Mouse (Mus musculus) midbrain, embryonic 16.5 days (tissue): ENCODE results near the gene Cntfr. TPM values are rescaled to one million over a fixed set of nuclear protein-coding genes. Genes with fewer than 3 reads are reported as not detected.
"Not testable (repeated sequence)": the region's sequence is repeated elsewhere in the genome, so short reads cannot be mapped to it uniquely, and the experiment has no call there.

Experiments used
- ATAC-seq: fragments of 200-750 bp; cut with Nextera tagmentation; 2 replicates; pipeline ENCODE4 v1.8.0; 2017; ENCODE audit warnings: moderate TSS enrichment
- H3K27ac ChIP-seq: fragments of 300-500 bp; sonication (generic); 2 replicates; pipeline ENCODE4 v1.5.1; 2014; ENCODE audit warnings: mild to moderate bottlenecking, low read length, mixed read lengths
- H3K27me3 ChIP-seq: fragments of 300-500 bp; sonication (generic); 2 replicates; pipeline ENCODE4 v1.6.1; 2014; ENCODE audit warnings: low read depth, low read length, mixed read lengths; ENCODE audit not compliant: control insufficient read depth, insufficient read depth
- H3K36me3 ChIP-seq: fragments of 300-500 bp; sonication (generic); 2 replicates; pipeline ENCODE4 v1.6.1; 2014; ENCODE audit warnings: mild to moderate bottlenecking, low read length, moderate library complexity, mixed read lengths; ENCODE audit not compliant: control insufficient read depth, insufficient read depth
- H3K4me1 ChIP-seq: fragments of 300-500 bp; sonication (generic); 2 replicates; pipeline ENCODE4 v1.6.1; 2014; ENCODE audit warnings: mild to moderate bottlenecking, low read length, mixed read lengths; ENCODE audit not compliant: control insufficient read depth, insufficient read depth
- H3K4me2 ChIP-seq: fragments of 300-500 bp; sonication (generic); 2 replicates; pipeline ENCODE4 v1.6.1; 2014; ENCODE audit warnings: mild to moderate bottlenecking, low read length, mixed read lengths
- H3K4me3 ChIP-seq: fragments of 300-500 bp; sonication (generic); 2 replicates; pipeline ENCODE4 v1.5.1; 2014; ENCODE audit warnings: low read depth, mild to moderate bottlenecking, low read length, moderate library complexity, mixed read lengths
- H3K9ac ChIP-seq: fragments of 300-500 bp; sonication (generic); 2 replicates; pipeline ENCODE4 v1.6.1; 2014; ENCODE audit warnings: low read depth, low read length, mixed read lengths
- H3K9me3 ChIP-seq: fragments of 300-500 bp; sonication (generic); replicated peaks from 2 replicates; pipeline ENCODE4 v1.6.1; 2014; ENCODE audit warnings: mild to moderate bottlenecking, low read length, mixed read lengths; ENCODE audit not compliant: control insufficient read depth, poor library complexity, severe bottlenecking
- WGBS: fragments of 180-500 bp; shearing (Covaris S2); extraction: QIAGEN DNeasy Blood & Tissue Kit; methylation state at CpG from one replicate; pipeline ENCODE4 v1.1.7; 2014; 5-methylcytosine and 5-hydroxymethylcytosine counted together
- polyA plus RNA-seq: library from polyadenylated mRNA; unstranded; fragments of >200 nt; fragmentation: Nextera tagmentation; extraction: Ambion mirVana; gene quantifications from 2 replicates; pipeline ENCODE4 v1.2.1, GENCODE M21; 2015

The Cntfr gene
- polyA plus RNA-seq, 1 experiment from 2014 or later = 28.3 TPM

- peaks cover 12% of the 10 kb centered on the region; the same call in 1 of the 2 replicates for H3K4me1 ChIP-seq
- not testable (repeated sequence) for H3K9me3 ChIP-seq, H3K4me3 ChIP-seq, H3K27ac ChIP-seq, H3K4me2 ChIP-seq, H3K9ac ChIP-seq, H3K36me3 ChIP-seq, H3K27me3 ChIP-seq
- ATAC-seq = 0 out of 2 replicates have a peak, but pooled peaks have one; percentile 26
- WGBS = 4% methylated on average over 13 of the region's 14 CpGs
These were observed 11.9 kb downstream of the Cntfr start for GRCm38 (mm10) chr4:41684931-41685453.

- peaks cover 15% of the 10 kb centered on the region; the same call in 1 of the 2 replicates for H3K4me1 ChIP-seq
- WGBS = 4% methylated on average over 22 of the region's 27 CpGs
- H3K4me2 ChIP-seq = peak overlapping the region; percentile 25; the same call in 1 of the 2 replicates
- H3K9ac ChIP-seq, H3K36me3 ChIP-seq, H3K9me3 ChIP-seq, H3K27me3 ChIP-seq, H3K4me3 ChIP-seq: not testable (repeated sequence)
- H3K27ac ChIP-seq = peak overlapping the region; percentile 38
- 0 out of 2 replicates have a peak, but pooled peaks have one; percentile 13 for ATAC-seq
These were observed 12.6 kb downstream of the Cntfr start for GRCm38 (mm10) chr4:41684131-41684930.

- peak; percentile 30 for ATAC-seq
- not testable (repeated sequence) for H3K4me3 ChIP-seq, H3K27me3 ChIP-seq, H3K9me3 ChIP-seq, H3K9ac ChIP-seq, H3K36me3 ChIP-seq, H3K27ac ChIP-seq
- H3K4me2 ChIP-seq = peak overlapping the region; percentile 43
- WGBS = 1% methylated on average over 12 of the region's 27 CpGs
- H3K4me1 ChIP-seq = peaks cover 15% of the 10 kb centered on the region; the same call in 1 of the 2 replicates
These were observed 13.6 kb downstream of the Cntfr start for GRCm38 (mm10) chr4:41683303-41683702.

- no peak overlapping the region for H3K4me3 ChIP-seq
- peak overlapping the region; percentile 33 for H3K4me2 ChIP-seq
- no peaks in the 10 kb centered on the region for H3K27me3 ChIP-seq
- no peak for ATAC-seq
- peak overlapping the region; percentile 40; the same call in 1 of the 2 replicates for H3K27ac ChIP-seq
- no peaks in the 10 kb centered on the region for H3K36me3 ChIP-seq
- H3K4me1 ChIP-seq = peaks cover 18% of the 10 kb centered on the region; the same call in 1 of the 2 replicates
- 20% methylated on average over 6 of the region's 6 CpGs for WGBS
- no peak overlapping the region for H3K9ac ChIP-seq
- H3K9me3 ChIP-seq = no peaks in the 10 kb centered on the region
These were observed 14.1 kb downstream of the Cntfr start for GRCm38 (mm10) chr4:41682789-41683188.

DNA sequence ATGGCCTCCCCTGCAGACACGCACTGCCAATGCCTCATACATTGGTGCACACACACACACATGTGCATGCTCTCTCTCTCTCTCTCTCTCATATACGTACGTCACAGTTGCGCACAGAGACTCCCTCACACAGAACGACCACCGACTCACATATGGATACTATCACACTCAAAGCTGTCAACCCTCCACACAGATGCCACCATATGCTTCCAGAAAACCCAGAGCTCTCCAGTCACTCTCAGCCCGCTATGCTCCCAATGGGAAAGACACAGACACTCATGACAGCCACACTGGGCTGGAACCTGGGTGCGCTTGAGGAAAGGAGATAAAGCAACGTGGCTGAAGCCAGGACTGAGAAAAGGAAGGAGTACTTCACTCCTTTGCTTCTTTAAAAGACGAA, 14.9 kb downstream of the Cntfr start:
- H3K27ac ChIP-seq = no peak overlapping the region
- ATAC-seq = no peak
- H3K9ac ChIP-seq = no peak overlapping the region
- peaks cover 26% of the 10 kb centered on the region for H3K4me1 ChIP-seq
- H3K27me3 ChIP-seq = no peaks in the 10 kb centered on the region
- H3K9me3 ChIP-seq = no peaks in the 10 kb centered on the region
- WGBS = 68% methylated on average over 10 of the region's 10 CpGs
- H3K36me3 ChIP-seq = no peaks in the 10 kb centered on the region
- no peak overlapping the region for H3K4me2 ChIP-seq
- H3K4me3 ChIP-seq = no peak overlapping the region

DNA sequence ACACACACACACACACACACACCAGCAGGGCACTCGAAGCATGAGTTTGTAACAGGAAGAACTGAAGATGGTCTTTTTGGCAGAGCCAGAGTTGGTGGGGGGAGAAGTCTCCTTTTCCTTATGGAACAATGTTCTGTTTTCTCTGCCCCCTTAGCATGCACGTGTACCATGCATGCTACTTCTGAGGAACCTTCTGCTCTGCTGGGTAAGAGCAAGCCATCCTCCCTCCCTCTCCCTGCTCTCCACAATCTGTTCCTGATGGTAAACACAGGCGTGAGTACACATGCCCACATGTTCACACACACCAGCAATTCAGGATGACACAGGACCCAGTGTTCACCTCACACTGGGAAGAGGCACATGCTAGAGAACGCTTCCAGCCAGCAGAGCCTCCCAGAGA, 15.7 kb downstream of the Cntfr start:
- Histone ChIP-seq H3K4me2 (no peak overlapping the region), H3K9me3 (no peaks in the 10 kb centered on the region), H3K4me1 (peaks cover 34% of the 10 kb centered on the region), H3K27ac (no peak overlapping the region), H3K27me3 (no peaks in the 10 kb centered on the region), H3K4me3 (no peak overlapping the region), H3K36me3 (no peaks in the 10 kb centered on the region), H3K9ac (no peak overlapping the region)
- no peak for ATAC-seq
- 53% methylated on average over 4 of the region's 4 CpGs for WGBS

- 29% methylated on average over 2 of the region's 2 CpGs for WGBS
- no peak overlapping the region for H3K4me2 ChIP-seq
- no peak overlapping the region for H3K9ac ChIP-seq
- H3K36me3 ChIP-seq = no peaks in the 10 kb centered on the region
- ATAC-seq = 0 out of 2 replicates have a peak, but pooled peaks have one; percentile 12
- no peaks in the 10 kb centered on the region for H3K27me3 ChIP-seq
- H3K27ac ChIP-seq = no peak overlapping the region
- H3K4me3 ChIP-seq = no peak overlapping the region
- peaks cover 42% of the 10 kb centered on the region for H3K4me1 ChIP-seq
- no peaks in the 10 kb centered on the region for H3K9me3 ChIP-seq
These were observed 17.6 kb downstream of the Cntfr start for GRCm38 (mm10) chr4:41679291-41679690.

GRCm38 (mm10) chr4:41678863-41679262, 18.0 kb downstream of the Cntfr start:
- Histone ChIP-seq H3K4me1 (peaks cover 42% of the 10 kb centered on the region), H3K27me3 (no peaks in the 10 kb centered on the region), H3K36me3 (no peaks in the 10 kb centered on the region), H3K27ac (no peak overlapping the region), H3K9ac (no peak overlapping the region), H3K4me2 (no peak overlapping the region), H3K9me3 (no peaks in the 10 kb centered on the region), H3K4me3 (no peak overlapping the region)
- ATAC-seq = no peak
- WGBS = 69% methylated on average over 6 of the region's 6 CpGs

DNA sequence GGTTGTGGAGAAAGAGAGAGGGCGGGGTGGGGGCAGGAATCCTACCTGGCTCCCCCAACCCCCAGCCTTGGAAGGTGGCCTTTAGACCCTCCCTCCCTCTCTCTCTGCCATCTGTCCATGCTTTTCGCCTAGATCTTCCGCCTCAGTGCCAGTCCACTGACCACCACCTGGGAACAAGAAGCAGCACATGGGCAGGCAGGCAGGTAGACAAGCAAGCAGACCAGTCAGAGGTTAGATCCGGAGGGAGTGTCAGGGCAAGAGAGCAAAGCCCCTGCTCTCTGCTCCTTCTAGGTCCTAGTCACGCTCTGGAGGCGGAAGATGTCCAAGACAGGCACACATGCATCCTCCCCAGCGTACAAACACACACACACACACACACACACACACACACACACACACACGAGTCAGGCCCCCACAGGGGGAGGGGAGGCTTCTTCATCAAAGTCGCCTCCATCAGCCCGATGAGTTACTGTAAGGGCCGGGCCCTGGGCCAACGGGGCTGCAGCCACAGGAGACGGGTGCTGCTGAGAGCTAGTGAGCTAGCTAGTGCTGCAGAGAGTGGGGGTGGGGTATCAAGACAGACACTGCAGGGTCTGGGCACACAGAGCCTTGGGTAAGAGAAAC, 19.8 kb downstream of the Cntfr start:
- Histone ChIP-seq H3K9ac (peak overlapping the region; percentile 11; the same call in 1 of the 2 replicates), H3K9me3 (no peaks in the 10 kb centered on the region), H3K27me3 (no peaks in the 10 kb centered on the region), H3K27ac (peak overlapping the region; percentile 60), H3K4me3 (no peak overlapping the region), H3K36me3 (no peaks in the 10 kb centered on the region), H3K4me2 (0 out of 2 replicates have a peak overlapping the region, but pooled peaks have one; percentile 12), H3K4me1 (peaks cover 46% of the 10 kb centered on the region)
- ATAC-seq = peak; percentile 36; the same call in 1 of the 2 replicates
- 46% methylated on average over 13 of the region's 13 CpGs for WGBS
